Mouse (Mus musculus) Patski (cell line): ENCODE data around the gene Elobl. TPM values are rescaled to one million over a fixed set of nuclear protein-coding genes. Genes with fewer than 3 reads are reported as not detected.

Source experiments
- ATAC-seq: fragments of 100-300 bp; one replicate; pipeline ENCODE4 v1.8.0; 2021
- CTCF ChIA-PET: fragments of 350-600 bp; sonication (Branson Sonifier 250); formaldehyde crosslinking; loops from one replicate; lab custom pipeline; 2022; ENCODE audit warnings: inconsistent platforms; lab: Charles Lee
- POLR2A ChIA-PET: fragments of 350-600 bp; sonication (Branson Sonifier 250); formaldehyde crosslinking; loops from one replicate; lab custom pipeline; 2022; ENCODE audit warnings: antibody characterized with exemption, inconsistent platforms; lab: Charles Lee
- DNase-seq: peaks from one replicate; pipeline ENCODE4 v3.0.0-alpha.2; 2011; ENCODE audit warnings: low read depth, low spot score
- H3K27me3 ChIP-seq: fragments of 371-371 bp; one replicate; pipeline ENCODE4 v1.5.1; 2021
- CTCF ChIP-seq: fragments of 100-300 bp; IDR thresholded peaks from one replicate; pipeline ENCODE4 v1.5.1; 2021
- in situ Hi-C: fragments of 300-500 bp; cut with MboI; formaldehyde crosslinking; loops from 3 replicates; pipeline ENCODE4 v1.11.1; 2018; ENCODE audit warnings: low pct_unique_long_range_greater_than_20kb, mixed read lengths
- polyA plus RNA-seq: library from polyadenylated mRNA; unstranded; gene quantifications from one replicate; pipeline ENCODE4 v1.2.3, GENCODE M21; 2021

Gene Elobl
- polyA plus RNA-seq, result 1.4 TPM

GRCm38 (mm10) chr11:88966881-88967361 lies at the start of gene Elobl:
Gene Elobl (minus strand): TSS chr11:88966931.
- CTCF ChIA-PET, result interaction anchor here (0.8 kb wide), 1 partner anchor 12 kb away, joined by 4 read pairs; the partner anchor contains the start of gene Scpep1
- DNase-seq (no peak), ATAC-seq (no peak)
- in situ Hi-C loops, result no loop called here
- TF ChIP-seq CTCF, result no peak
- no peaks in the 10 kb centered on the region for H3K27me3 ChIP-seq
- POLR2A ChIA-PET, result no interaction called here

- ChIA-PET POLR2A (no interaction called here), CTCF (interaction anchor here (0.9 kb wide), 1 partner anchor 9 kb away, joined by 4 read pairs; no protein-coding TSS in a partner anchor)
- ATAC-seq (no peak), DNase-seq (no peak)
- no peaks in the 10 kb centered on the region for H3K27me3 ChIP-seq
- no peak for TF ChIP-seq CTCF
- in situ Hi-C loops, result no loop called here
Observed at GRCm38 (mm10) chr11:89012241-89012640, 45.5 kb upstream of the Elobl start.

- ChIA-PET POLR2A (no interaction called here), CTCF (interaction anchor here (1.2 kb wide), 1 partner anchor 9 kb away, joined by 3 read pairs; no protein-coding TSS in a partner anchor)
- TF ChIP-seq CTCF, result no peak
- DNase-seq (no peak), ATAC-seq (no peak)
- in situ Hi-C loops, result no loop called here
- no peaks in the 10 kb centered on the region for H3K27me3 ChIP-seq
Observed at GRCm38 (mm10) chr11:89009496-89009895, 42.8 kb upstream of the Elobl start.

GRCm38 (mm10) chr11:89009066-89009465 lies 42.3 kb upstream of the Elobl start:
- in situ Hi-C loops, result no loop called here
- ChIA-PET CTCF (interaction anchor here (1.2 kb wide), 1 partner anchor 9 kb away, joined by 3 read pairs; no protein-coding TSS in a partner anchor), POLR2A (no interaction called here)
- H3K27me3 ChIP-seq, result no peaks in the 10 kb centered on the region
- ATAC-seq, result no peak
- no peak for DNase-seq
- no peak for TF ChIP-seq CTCF

GRCm38 (mm10) chr11:89007582-89007981 lies 40.9 kb upstream of the Elobl start:
- ChIA-PET POLR2A (no interaction called here), CTCF (interaction anchor here (0.9 kb wide), 1 partner anchor 12 kb away, joined by 6 read pairs; no protein-coding TSS in a partner anchor)
- in situ Hi-C loops, result no loop called here
- DNase-seq, result no peak
- no peak for TF ChIP-seq CTCF
- H3K27me3 ChIP-seq, result no peaks in the 10 kb centered on the region
- ATAC-seq, result no peak

GRCm38 (mm10) chr11:89006404-89006803 lies 39.7 kb upstream of the Elobl start:
- no peak for TF ChIP-seq CTCF
- no peak for ATAC-seq
- no peaks in the 10 kb centered on the region for H3K27me3 ChIP-seq
- CTCF ChIA-PET, result no interaction called here
- DNase-seq, result no peak
- POLR2A ChIA-PET, result no interaction called here
- in situ Hi-C loops, result no loop called here

- no peaks in the 10 kb centered on the region for H3K27me3 ChIP-seq
- DNase-seq (no peak), ATAC-seq (no peak)
- in situ Hi-C loops, result no loop called here
- ChIA-PET POLR2A (no interaction called here), CTCF (no interaction called here)
- no peak for TF ChIP-seq CTCF
Observed at GRCm38 (mm10) chr11:89005473-89005872, 38.7 kb upstream of the Elobl start.

- DNase-seq (no peak), ATAC-seq (no peak)
- no peaks in the 10 kb centered on the region for H3K27me3 ChIP-seq
- ChIA-PET CTCF (interaction anchor here (1.1 to 1.4 kb wide), 2 partner anchors 10 to 40 kb away, joined by 3 to 8 read pairs; no protein-coding TSS in a partner anchor), POLR2A (interaction anchor here (0.6 kb wide), 1 partner anchor 839 kb away, joined by 3 read pairs; no protein-coding TSS in a partner anchor)
- TF ChIP-seq CTCF, result no peak
- in situ Hi-C loops, result no loop called here
Observed at GRCm38 (mm10) chr11:89003726-89004125, 37.0 kb upstream of the Elobl start.

GRCm38 (mm10) chr11:89003078-89003477 lies 36.3 kb upstream of the Elobl start:
- ATAC-seq (no peak), DNase-seq (no peak)
- in situ Hi-C loops, result no loop called here
- no peaks in the 10 kb centered on the region for H3K27me3 ChIP-seq
- no peak for TF ChIP-seq CTCF
- POLR2A ChIA-PET, result no interaction called here
- CTCF ChIA-PET, result interaction anchor here (1.1 kb wide), 1 partner anchor 10 kb away, joined by 8 read pairs; no protein-coding TSS in a partner anchor

- CTCF ChIA-PET, result no interaction called here
- TF ChIP-seq CTCF, result no peak
- POLR2A ChIA-PET, result no interaction called here
- DNase-seq, result no peak
- H3K27me3 ChIP-seq, result no peaks in the 10 kb centered on the region
- in situ Hi-C loops, result no loop called here
- ATAC-seq, result no peak
Observed at GRCm38 (mm10) chr11:89002621-89003020, 35.9 kb upstream of the Elobl start.

- DNase-seq (no peak), ATAC-seq (no peak)
- POLR2A ChIA-PET, result no interaction called here
- H3K27me3 ChIP-seq, result no peaks in the 10 kb centered on the region
- in situ Hi-C loops, result no loop called here
- CTCF ChIA-PET, result no interaction called here
- no peak for TF ChIP-seq CTCF
Observed at GRCm38 (mm10) chr11:89002068-89002467, 35.3 kb upstream of the Elobl start.
